Mouse (Mus musculus): ENCODE measurements around the gene Dnali1.

Gene Dnali1

DNA sequence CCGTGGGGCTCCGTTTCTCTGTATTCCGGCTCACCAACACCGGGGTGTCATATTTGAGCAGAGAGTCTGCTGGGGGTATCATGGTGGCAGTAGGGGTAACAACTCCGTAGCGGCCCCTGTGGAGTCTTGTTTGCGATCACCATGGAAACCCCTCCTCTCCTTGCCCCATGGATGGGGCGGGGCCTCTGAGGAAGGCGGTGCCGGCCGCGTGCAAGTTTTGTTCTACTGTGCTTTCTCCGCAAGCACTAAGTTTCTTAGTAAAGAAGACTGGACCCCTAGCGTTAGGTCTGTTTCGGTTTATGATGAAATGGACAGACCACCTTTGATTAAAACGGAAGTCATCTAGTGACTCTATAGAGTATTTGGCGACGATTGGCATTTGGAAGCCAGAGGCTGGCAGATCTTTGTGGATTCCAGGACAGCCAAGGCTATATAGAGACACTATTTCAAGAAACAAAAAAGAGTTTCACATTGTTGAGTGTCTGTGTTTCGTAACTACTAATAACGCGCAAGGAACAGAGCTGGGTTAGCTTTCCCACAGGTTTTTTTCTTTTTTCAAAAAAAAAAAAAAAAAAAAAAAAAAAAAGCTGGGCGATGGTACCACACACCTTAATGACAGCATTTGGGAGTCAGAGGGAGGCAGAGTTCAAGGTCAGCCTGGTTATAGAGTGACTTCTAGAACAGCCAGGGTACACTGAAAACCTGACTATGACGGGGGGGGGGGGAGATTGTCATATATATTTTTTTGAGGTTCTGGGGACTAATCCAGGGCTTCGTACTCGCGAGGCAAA lies at the start of gene Dnali1:
Gene Dnali1 (minus strand): TSS at position 187 of the 791 bp plus-strand sequence.
- DNase-seq: peak; percentile 51

DNA sequence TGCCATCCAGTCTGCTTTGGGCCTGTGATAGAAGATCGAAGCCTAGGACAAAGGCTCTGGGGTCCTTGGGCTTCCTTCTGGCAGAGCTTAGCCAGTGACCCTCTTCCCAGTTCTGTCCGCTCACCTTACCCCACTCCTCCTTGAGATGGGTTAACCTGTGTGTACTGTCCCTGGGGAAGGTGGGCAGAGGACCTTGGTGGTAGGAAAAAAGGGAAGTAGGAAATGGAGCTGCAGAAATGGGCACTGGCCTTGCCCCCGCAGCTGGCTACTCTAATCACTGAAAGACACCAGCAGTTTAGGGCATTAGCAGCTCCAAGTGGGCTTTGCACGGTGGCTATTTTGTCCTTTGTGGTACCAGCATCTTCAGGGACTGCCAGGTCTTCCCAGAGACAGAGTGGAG lies 49.6 kb upstream of the Dnali1 start:
- no peak for DNase-seq

DNA sequence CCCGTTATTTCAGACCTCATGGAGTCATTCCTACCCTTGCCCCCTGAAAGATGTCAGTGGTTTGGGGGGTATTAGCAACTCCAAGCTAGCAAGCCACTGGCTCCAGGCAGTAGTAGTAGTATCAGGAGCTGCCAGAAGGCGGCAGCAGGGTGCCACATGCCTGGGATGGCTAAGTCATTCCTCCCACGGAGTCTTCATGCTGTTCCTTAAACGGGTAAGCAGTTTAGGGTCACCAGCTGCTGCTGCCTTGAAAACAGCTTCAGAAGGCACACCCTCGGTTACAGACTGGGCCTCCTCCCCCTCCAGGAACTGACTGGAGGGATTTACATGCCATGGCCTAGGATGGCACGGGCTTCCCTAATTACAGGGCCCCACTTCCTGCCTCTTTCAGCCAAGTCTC lies 49.1 kb upstream of the Dnali1 start:
- DNase-seq: peak; percentile 63

DNA sequence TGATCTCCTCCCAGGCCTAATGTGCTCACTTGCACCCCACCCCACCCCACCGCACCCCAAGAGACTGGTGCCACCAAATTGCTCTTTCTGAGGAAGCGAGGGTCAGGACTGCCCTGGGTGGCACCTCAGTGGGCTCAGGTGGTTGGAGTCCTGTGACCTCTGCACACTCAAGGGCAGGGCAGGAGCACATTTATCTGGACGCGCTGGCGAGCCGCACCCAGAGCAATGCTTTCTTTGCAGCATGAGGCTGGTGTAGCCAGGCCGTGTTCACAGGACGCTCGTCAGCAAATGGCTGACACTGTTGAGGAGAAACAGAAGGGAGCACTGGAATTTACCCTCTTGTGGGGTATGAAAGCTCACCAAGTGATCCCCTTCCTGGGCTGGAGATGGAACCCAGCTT lies 39.9 kb upstream of the Dnali1 start:
- no peak for DNase-seq

DNA sequence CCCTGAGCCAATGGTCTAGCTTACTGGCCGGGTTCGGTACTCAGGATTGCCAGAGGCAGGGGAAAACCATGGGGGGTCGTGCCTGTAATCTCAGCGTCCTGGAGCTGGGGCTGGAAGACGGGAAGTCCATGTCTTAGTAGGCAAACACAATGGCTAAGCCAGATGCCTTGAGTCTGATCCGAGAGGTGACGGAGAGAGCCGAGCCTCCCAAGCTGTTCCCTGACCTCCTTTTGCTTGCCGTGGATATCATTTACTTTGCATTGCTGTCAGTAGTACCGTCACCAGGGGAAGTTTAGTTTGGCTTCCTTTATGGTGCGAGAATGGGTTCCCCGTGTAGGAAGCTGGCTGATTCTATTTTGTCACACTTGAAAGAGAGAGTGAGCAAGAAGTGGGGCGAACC lies 35.8 kb upstream of the Dnali1 start:
- no peak for DNase-seq

DNA sequence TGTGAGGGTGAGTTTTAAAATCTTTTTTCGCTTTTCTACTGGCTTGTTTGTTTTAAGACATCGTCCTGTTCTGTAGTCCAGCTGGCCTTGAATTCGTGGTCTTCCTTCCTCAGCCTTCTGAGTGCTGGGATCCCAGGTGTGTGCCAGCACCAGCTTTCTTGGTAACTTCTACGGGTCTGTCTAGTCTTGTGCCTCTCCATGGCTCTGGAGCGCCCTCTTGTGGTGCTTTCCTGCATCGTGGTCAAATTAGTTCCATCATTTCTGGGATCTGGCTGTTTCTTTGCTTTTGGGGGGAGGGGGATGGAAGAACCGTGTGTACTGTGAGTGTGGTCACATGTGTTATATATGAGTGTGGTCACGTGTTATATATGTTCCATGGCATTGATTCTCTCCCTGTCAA lies 34.0 kb upstream of the Dnali1 start:
- DNase-seq: peak; percentile 52

DNA sequence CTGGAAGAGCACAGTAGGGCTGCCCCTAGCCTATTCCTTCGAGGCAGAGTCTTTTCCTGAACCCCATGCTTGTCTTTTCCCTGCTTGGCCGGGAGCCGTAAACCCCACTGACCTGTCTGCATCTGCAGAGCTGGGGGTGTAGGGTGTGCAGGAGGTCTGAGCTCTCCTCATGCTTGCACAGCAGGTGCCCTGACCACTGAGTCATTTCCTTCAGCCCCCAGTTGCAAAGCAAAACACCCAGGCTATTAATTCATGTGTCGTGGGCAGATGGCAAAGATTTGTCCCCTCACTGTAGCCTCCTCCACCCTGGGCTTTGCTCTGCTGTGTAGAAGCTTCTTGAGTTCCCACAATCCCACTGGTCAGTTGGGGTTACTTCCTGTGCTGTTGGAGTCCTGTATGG lies 31.9 kb upstream of the Dnali1 start:
- no peak for DNase-seq

DNA sequence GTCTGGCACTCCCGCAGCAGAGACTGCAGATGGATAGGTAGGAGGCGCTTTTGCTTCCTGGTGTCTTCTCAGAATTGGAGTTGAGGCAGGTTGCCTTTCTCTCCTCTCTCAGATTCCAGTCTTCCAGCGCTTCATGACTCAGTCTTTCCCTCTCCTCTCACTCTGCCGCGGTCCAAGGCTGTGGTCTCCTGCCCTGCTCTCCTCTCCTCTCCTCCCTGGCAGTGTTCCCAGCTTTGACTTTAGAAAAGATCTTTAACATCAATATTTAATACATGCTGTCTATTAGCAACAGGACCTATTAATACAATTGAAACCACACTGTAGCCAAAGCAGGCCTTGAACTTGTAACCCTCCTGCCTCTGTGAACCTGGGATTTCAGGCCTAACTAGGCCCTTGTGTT lies 30.6 kb upstream of the Dnali1 start:
- no peak for DNase-seq

DNA sequence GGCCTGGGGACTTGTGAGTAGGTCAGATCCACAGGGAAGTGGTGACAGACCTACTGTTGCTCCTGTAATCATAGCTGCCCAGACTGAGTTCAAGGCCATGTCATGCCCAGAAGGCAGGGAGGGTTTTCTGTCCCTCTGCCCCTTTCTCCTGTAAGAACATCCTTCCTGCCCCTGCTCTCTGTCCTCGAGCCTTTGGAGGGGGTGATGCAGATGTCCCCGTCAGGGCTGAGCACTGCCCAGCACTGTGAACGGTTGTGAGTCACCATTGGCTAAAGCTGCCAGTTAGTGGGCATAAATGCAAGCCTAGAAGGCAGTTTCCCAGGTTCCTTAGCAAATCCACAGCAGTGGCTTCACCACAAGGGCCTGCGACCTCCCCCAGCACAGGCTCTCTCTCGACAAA lies 27.5 kb upstream of the Dnali1 start:
- DNase-seq: no peak

DNA sequence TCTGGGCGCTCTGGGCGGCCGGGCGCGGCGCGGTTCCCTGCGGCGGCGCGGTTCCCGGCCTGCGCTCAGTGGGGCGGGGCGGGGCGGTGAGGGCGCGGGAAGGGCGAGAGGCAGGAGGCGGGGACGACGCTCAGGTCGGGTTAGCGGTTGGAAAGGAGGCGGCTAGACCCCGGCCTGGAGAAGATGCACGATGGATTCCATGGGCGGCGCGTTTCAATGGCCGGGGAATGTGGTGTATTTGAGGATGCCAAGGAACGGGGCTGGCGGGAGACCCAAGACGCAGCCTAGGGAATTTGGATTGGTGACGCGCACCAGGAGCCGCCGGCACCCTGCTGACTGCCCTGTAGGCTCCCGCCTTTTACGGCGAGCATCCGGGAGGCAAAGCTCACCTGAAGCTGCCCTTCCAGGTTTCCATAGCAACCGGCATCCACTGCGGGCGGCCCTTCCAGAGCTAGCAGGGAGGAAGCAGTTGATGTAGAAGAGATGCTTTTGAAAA lies 19.9 kb upstream of the Dnali1 start:
- DNase-seq: peak; percentile 80

DNA sequence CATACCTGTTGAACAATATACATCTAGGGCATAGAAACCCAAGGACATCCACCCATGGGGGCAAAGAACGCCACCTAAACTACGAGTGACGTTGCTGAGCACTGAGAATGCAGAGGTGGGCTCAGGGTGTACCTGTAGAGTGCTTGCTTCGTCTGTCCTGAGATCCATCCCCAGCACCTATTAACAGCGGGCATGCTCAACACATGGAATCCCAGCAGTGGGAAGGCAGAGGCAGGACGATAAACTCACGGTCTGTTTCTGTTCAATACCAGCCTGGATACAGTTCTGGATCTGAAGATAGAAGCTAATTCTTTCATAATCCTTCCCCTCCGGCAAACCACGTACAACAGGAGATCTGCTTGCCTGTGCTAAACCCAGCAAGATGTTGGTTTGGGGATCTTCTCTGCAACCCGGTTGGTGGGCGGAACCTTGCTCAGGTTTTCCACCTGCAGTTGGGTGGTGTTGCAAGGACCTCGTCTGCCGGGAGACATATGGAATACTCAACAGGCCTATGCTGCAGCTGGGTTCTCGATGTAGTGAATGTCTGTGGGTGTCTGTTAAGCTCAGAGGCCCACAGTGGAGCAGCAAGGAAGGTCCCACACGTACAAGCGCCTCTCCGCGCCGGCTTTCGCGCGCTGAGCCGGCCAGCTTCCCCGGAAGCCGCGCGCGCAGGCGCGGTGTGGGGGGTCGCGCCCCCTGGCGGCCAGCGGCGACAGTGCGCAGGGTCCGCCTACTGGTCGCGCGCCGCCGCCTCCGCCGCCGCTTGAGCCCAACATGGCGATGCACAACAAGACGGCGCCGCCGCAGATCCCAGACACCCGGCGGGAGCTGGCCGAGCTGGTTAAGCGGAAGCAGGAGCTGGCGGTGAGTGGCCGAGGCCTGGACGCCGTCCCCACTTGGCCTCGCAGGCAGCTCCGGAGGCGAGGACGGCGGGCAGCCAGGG lies 19.2 kb upstream of the Dnali1 start, which contains the start of gene Meaf6:
Gene Meaf6 (plus strand): TSS at position 732 of the 943 bp plus-strand sequence.
- DNase-seq: peak; percentile 91

DNA sequence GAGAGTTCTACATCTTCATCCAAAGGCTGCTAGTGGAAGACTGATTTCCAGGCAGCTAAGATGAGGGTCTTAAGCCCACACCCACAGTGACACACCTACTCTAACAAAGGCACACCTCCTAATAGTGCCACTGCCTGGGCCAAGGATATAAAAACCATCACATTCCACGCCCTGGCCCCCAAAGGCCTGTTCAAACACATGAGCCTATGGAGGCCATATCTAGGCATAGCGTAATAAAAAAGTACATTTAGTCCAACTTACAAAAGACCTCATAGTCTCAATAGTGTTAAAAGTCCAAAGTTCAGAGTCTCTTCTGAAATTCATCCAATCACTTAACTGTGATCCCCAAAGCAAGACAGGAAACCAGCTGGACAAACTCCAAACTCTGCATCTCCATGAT lies 13.2 kb upstream of the Dnali1 start:
- no peak for DNase-seq

DNA sequence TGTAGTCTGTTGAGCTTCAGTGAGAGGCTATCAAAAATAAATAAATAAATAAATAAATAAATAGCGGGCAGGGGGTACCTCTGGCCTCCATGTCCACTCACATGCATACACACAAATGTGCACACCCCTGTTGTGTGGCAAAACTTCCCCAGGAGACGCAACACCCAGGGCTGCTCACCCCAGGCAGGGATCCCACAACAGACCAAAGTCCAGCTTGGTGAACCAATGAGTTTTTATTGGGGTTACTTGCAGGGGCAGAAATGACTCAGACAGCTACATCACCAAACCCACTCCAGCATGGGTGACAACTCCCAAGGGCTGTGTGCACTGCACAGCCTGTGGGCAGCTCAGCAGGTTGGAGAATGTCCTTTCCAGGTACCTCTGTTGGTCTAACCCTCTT lies 12.2 kb upstream of the Dnali1 start:
- DNase-seq: no peak

DNA sequence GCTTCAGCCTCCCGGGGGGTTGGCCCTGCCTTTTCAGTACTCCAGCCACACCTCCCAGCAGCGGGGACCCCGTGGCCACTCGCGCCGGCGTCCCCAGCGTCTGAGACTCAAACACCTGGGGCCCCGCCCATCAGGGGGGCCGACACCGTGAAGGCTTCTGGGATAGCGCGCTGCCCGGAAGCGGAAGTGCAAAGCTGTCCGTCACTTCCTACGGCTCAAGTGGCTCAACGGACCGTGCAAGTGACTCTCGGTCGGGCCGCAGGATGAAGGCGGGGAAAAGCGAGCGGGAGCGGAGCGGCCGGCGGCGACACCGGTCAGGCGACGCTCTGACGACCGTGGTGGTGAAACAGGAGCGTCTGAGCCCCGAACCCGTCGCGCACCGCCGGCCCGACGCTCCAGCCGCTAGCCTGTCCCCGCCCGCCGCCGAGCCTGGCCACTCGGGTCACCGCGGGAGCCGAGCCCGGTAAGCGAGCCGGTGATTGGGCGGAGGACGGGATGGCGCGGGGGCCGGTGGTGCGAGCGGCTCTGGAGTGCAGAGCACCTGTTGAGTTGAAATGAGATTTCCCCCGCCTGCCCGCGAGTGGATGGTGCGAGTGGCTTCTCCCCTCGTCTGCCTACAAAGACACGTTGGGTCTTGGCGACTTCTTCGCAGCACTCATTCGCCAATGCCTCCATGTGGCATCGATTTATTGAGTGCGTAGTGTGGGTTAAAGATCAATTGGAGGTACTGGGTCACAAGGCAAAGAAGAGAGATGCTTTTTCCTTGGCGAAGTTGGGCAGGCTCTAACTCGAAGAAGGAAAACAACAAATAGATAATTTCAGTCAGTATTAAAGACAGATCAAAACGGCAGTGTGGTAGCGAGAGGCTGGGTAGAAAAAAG lies 1.2 kb upstream of the Dnali1 start, which contains the start of gene Snip1:
Gene Snip1 (plus strand): TSS at position 183 of the 881 bp plus-strand sequence.
- DNase-seq: peak; percentile 93

DNA sequence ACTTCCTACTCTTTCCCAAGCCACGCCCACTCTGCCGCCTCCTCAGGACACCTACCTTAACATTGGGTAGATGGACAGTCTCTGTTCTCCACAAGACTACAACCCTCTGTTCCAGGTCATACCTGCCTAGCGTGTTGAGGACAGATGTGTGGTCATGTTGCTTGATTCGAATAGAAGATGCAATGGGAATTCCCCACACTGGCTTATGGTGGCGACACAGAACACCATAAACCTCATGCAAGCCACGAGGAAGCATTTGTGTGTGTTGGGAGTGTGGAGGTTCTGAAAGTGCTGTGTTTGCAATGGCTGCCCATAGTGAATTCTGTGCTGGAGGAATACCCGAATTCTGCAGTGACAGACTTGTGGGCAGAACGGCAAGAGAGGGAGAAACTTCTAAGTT lies 1.7 kb downstream of the Dnali1 start:
- DNase-seq: no peak

DNA sequence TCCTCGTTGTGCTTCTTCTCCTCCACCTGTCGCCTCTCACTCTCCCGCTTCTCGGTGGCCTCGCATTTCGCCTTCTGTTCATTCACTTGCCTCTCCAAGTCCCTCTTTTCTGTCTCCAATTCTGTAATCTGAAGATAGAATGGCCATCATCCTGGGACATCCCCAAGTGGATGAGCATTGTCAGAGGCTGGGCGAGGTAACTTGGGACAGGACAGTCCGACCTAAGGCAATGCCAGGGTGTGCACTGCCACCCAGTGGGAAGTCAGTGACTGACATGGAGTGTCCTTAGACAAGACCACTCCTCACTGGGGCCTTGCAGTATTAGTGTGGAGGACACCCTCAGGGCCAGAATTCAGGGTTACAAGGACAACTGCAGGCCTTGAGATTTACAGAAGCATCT lies 6.5 kb downstream of the Dnali1 start:
- DNase-seq: no peak

DNA sequence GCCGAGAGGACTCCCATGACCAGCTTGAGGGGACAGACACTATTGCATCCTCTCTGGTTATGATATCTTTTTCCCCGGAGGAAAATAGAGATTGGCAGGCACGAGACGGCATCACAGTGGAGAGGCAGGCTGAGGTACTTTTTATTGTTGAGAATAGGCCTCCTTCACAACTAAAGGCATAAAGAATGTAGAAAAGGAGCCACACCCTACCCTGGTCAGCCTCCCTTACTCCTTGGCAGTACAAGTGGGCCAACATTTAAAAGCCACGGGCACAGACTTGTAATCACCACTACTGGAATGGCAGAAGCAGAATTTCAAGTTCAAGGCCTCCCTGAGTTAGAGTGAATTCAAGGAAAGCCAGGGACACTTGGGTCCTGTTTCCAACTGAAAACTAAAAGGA lies 7.5 kb downstream of the Dnali1 start:
- no peak for DNase-seq

DNA sequence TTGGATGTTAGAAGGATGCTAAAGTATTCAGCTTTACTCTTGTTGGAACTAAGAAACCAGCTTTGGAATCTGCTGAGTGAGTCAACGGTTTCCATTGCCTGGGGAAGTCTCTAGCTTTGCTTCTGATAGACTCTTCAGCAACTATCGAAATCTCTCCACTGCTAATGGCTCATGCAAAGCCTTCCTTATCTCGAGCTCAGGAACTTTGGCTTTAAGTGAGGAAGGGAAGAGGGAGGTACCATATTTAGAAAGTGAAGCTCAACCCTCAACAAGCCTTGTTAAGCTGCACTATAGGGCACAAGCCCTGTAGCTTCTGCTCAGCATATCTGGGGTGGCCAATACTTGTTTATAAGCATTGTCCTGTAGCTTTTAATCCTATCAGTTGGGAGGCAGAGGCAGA lies 8.2 kb downstream of the Dnali1 start:
- DNase-seq: no peak

DNA sequence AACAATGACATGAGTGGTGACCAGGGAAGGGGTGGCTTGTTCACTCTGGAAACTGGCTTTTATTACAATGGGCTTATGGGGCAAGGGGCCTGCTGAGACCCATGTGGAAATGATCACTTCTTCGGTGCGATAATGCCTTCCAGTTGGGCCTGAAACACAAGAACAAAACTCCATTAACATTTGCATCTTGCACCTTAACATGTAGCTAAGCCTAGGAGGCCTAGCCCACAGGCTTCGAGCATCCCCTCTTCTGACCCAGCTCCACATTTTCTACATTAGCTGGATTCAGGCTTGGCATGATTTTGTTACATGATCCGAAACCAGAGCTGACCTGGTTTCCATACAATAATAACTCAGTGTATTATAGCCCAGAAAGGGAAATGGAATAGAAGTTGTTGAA lies 9.0 kb downstream of the Dnali1 start:
- no peak for DNase-seq

DNA sequence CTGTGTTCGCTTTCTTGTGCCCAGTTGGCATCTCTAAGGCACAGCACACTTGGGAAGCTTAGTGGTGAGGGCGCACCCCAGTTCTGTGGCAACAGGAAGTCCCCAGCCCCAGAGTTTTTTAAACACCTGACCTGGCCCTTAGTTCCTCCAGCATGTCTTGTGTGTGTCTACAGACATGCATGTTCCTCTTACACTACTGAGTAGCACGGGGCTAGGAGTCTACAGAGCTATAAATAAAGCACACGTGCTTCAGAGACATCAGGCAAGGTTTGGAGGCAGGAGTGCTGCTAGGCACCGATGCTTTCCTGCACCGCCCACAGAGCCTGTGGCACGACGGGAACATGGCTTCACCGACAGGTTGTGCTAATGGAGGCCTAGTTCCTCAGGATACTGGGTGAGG lies 10.1 kb downstream of the Dnali1 start:
- DNase-seq: no peak

DNA sequence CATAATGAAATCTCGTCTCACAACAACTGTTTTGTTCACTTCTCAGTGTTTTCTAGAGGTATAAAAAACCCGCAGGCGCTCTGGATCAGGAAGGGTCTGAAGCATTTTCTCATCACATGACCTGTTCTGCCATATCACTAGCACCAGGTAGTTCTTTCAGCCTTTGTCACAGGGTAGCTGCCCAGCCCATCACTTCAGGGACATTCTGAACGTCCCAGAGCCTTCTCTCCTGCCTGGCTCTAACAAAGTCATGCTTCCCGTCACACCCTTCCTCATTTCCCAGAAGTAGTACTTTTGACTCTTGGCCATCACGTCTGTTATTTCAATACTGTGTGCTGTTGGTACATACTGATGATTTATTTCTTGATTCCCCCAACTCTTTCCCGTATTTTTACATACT lies 21.0 kb downstream of the Dnali1 start:
- DNase-seq: no peak

DNA sequence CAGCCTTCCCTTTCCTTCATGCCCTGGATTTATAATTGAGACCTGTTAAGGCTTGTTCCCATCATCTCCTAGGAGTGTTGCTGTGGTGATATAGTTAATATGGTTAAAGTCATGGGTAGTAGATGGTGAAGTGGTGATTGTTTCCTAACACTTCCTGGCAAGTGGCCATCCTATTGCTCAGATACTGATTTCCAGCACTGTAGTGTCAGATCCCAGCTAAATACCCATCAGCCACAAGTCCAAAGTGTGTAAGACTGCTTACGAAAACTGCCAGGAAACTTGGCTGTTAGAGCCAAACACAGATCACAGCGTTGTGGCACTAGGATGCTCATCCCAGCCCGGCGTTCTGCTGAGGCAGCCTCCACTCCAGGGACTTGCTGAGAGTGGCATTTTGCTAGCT lies 31.2 kb downstream of the Dnali1 start:
- no peak for DNase-seq

Data from cerebellum, adult 11-12 months (tissue).